Mouse (Mus musculus): ENCODE measurements around the gene Hils1. TPM values are rescaled to one million over a fixed set of nuclear protein-coding genes. Genes with fewer than 3 reads are reported as not detected.
A peak's percentile ranks its signal among the peaks of the same experiment; 100 is the strongest.
"Not testable (repeated sequence)": the region's sequence is repeated elsewhere in the genome, so short reads cannot be mapped to it uniquely, and the experiment has no call there.

The Hils1 gene
- total RNA-seq, 2 experiments from 2014 or later = not detected

GRCm38 (mm10) chr11:94943054-94943453 lies 24.3 kb upstream of the Hils1 start:
- no peak for DNase-seq

GRCm38 (mm10) chr11:94944295-94944694 lies 23.1 kb upstream of the Hils1 start:
- intact Hi-C loops (cut with DNase I; ENCODE audit: low total_unique reads) = no loop called here
- DNase-seq = no peak

More at GRCm38 (mm10) chr11:94943054-94943453, 24.3 kb upstream of the Hils1 start:
- intact Hi-C loops (cut with DNase I; ENCODE audit: low total_unique reads) = no loop called here

- intact Hi-C loops (cut with DNase I; ENCODE audit: low total_unique reads) = no loop called here
- DNase-seq = no peak
These were observed 22.2 kb upstream of the Hils1 start for GRCm38 (mm10) chr11:94945236-94945635.

GRCm38 (mm10) chr11:94952169-94952568 lies 15.2 kb upstream of the Hils1 start:
- intact Hi-C loops (cut with DNase I; ENCODE audit: low total_unique reads) = no loop called here
- no peak for DNase-seq

- no peak for DNase-seq
- intact Hi-C loops (cut with DNase I; ENCODE audit: low total_unique reads) = no loop called here
These were observed 12.3 kb upstream of the Hils1 start for GRCm38 (mm10) chr11:94955103-94955502.

GRCm38 (mm10) chr11:94957693-94958064 lies 9.7 kb upstream of the Hils1 start:
- intact Hi-C loops (cut with DNase I; ENCODE audit: low total_unique reads) = no loop called here
- DNase-seq = no peak

GRCm38 (mm10) chr11:94958065-94958858 lies 9.1 kb upstream of the Hils1 start:
- DNase-seq = peak; percentile 89
- intact Hi-C loops (cut with DNase I; ENCODE audit: low total_unique reads) = no loop called here

- no peak for DNase-seq
- intact Hi-C loops (cut with DNase I; ENCODE audit: low total_unique reads) = no loop called here
These were observed 4.8 kb upstream of the Hils1 start for GRCm38 (mm10) chr11:94962534-94963101.

- intact Hi-C loops (cut with DNase I; ENCODE audit: low total_unique reads) = no loop called here
- DNase-seq = no peak
These were observed 794 bp downstream of the Hils1 start for GRCm38 (mm10) chr11:94968187-94968586.

- intact Hi-C loops (cut with DNase I; ENCODE audit: low total_unique reads) = loop anchor here (5.0 kb wide), 1 partner anchor 32 kb away; the partner anchor contains the start of gene Col1a1
- not testable (repeated sequence) for DNase-seq
These were observed 2.3 kb downstream of the Hils1 start for GRCm38 (mm10) chr11:94969709-94970108.

- DNase-seq = no peak
- intact Hi-C loops (cut with DNase I; ENCODE audit: low total_unique reads) = loop anchor here (5.0 kb wide), 1 partner anchor 33 kb away; the partner anchor contains the start of gene Col1a1
These were observed 3.0 kb downstream of the Hils1 start for GRCm38 (mm10) chr11:94970210-94970943.

GRCm38 (mm10) chr11:94971895-94972615 lies 4.7 kb downstream of the Hils1 start:
- intact Hi-C loops (cut with DNase I; ENCODE audit: low total_unique reads) = loop anchor here (5.0 kb wide), 1 partner anchor 35 kb away; the partner anchor contains the start of gene Col1a1
- no peak for DNase-seq

GRCm38 (mm10) chr11:94972887-94973286 lies 5.5 kb downstream of the Hils1 start:
- intact Hi-C loops (cut with DNase I; ENCODE audit: low total_unique reads) = loop anchor here (5.0 kb wide), 1 partner anchor 36 kb away; the partner anchor contains the start of gene Col1a1
- DNase-seq = no peak

- intact Hi-C loops (cut with DNase I; ENCODE audit: low total_unique reads) = loop anchor here (5.0 kb wide), 1 partner anchor 36 kb away; the partner anchor contains the start of gene Col1a1
- peak; percentile 78 for DNase-seq
These were observed 5.9 kb downstream of the Hils1 start for GRCm38 (mm10) chr11:94973313-94973712.

GRCm38 (mm10) chr11:94974951-94975350 lies 7.6 kb downstream of the Hils1 start:
- intact Hi-C loops (cut with DNase I; ENCODE audit: low total_unique reads) = loop anchor here (5.0 kb wide), 1 partner anchor 38 kb away; the partner anchor contains the start of gene Col1a1

GRCm38 (mm10) chr11:94976199-94976598 lies 8.8 kb downstream of the Hils1 start, which contains the start of gene Sgca:
Gene Sgca, minus strand, starts transcription at chr11:94976327.
- intact Hi-C loops (cut with DNase I; ENCODE audit: low total_unique reads) = no loop called here
- no peak for DNase-seq

More at GRCm38 (mm10) chr11:94974951-94975350, 7.6 kb downstream of the Hils1 start:
- no peak for DNase-seq

- DNase-seq = no peak
- intact Hi-C loops (cut with DNase I; ENCODE audit: low total_unique reads) = no loop called here
These were observed 11.0 kb downstream of the Hils1 start for GRCm38 (mm10) chr11:94978178-94978915.

GRCm38 (mm10) chr11:94978947-94979346 lies 11.6 kb downstream of the Hils1 start:
- DNase-seq = peak; percentile 97
- intact Hi-C loops (cut with DNase I; ENCODE audit: low total_unique reads) = no loop called here
